In genomic region chr4:132034242-132034641, GRCm38 (mm10) we compare ENCODE assay signal across 14 mouse cellular contexts. TPM values are rescaled to one million over a fixed set of nuclear protein-coding genes. Genes with fewer than 3 reads are reported as not detected.
DNase-seq lines count a peak whose midpoint lies in the region; ATAC-seq lines count a peak whose summit lies in the region.
"Had no signal": no experiment of that assay in that cellular context is flagged by ENCODE, and none has a peak within 500 bp of the region (broad histone marks: within the 10 kb centered on the region; RNA-seq: fewer than 3 reads in every experiment).

No protein-coding gene starts in this region.

- H3K4me3 ChIP-seq in megakaryocyte, embryonic 14.5 days (replicated peaks): peak overlapping the region; percentile 79
- no peak overlapping the region for H3K4me3 ChIP-seq in embryonic facial prominence, embryonic 11.5 days (ENCODE audit: low read depth, low read length)
- H3K4me3 ChIP-seq in forebrain, embryonic 15.5 days: no peak overlapping the region
- no peak overlapping the region for H3K4me3 ChIP-seq in neural tube, embryonic 13.5 days
- H3K4me3 ChIP-seq in intestine, embryonic 15.5 days (replicated peaks): no peak overlapping the region

- H3K9ac ChIP-seq in embryonic facial prominence, embryonic 11.5 days (replicated peaks; ENCODE audit: low read length): no peak overlapping the region
- H3K9ac ChIP-seq in forebrain, embryonic 15.5 days (replicated peaks): no peak overlapping the region
- H3K9ac ChIP-seq in neural tube, embryonic 13.5 days: no peak overlapping the region
- H3K9ac ChIP-seq in intestine, embryonic 15.5 days: no peak overlapping the region

- ATAC-seq in megakaryocyte, adult 5-6 weeks (ENCODE audit: poor library complexity, severe bottlenecking): no peak
- peak; percentile 39; the same call in 1 of the 2 replicates for ATAC-seq in embryonic facial prominence, embryonic 11.5 days (replicated peaks; ENCODE audit: insufficient number of reproducible peaks, low FRiP score, low TSS enrichment, low read depth)
- peak; percentile 78; the same call in 1 of the 2 replicates for ATAC-seq in forebrain, embryonic 15.5 days (replicated peaks)
- ATAC-seq in neural tube, embryonic 13.5 days (ENCODE audit: low read depth): 0 out of 2 replicates have a peak, but pooled peaks have one; percentile 50
- no peak for ATAC-seq in intestine, embryonic 15.5 days
- ATAC-seq: lung, postnatal 0 days had no signal

- H3K36me3 ChIP-seq in megakaryocyte, embryonic 14.5 days (replicated peaks; ENCODE audit: low read length): peaks cover 65% of the 10 kb centered on the region
- no peaks in the 10 kb centered on the region for H3K36me3 ChIP-seq in embryonic facial prominence, embryonic 11.5 days (replicated peaks; ENCODE audit: control insufficient read depth, insufficient read depth, low read depth, low read length)
- H3K36me3 ChIP-seq in forebrain, embryonic 15.5 days: no peaks in the 10 kb centered on the region
- H3K36me3 ChIP-seq in neural tube, embryonic 13.5 days: no peaks in the 10 kb centered on the region
- H3K36me3 ChIP-seq in intestine, embryonic 15.5 days: no peaks in the 10 kb centered on the region

- no peaks in the 10 kb centered on the region for H3K27me3 ChIP-seq in megakaryocyte, embryonic 14.5 days (replicated peaks)
- no peaks in the 10 kb centered on the region for H3K27me3 ChIP-seq in embryonic facial prominence, embryonic 11.5 days (ENCODE audit: control insufficient read depth, insufficient read depth, low read length)
- H3K27me3 ChIP-seq in forebrain, embryonic 15.5 days: peaks cover 27% of the 10 kb centered on the region
- no peaks in the 10 kb centered on the region for H3K27me3 ChIP-seq in neural tube, embryonic 13.5 days
- no peaks in the 10 kb centered on the region for H3K27me3 ChIP-seq in intestine, embryonic 15.5 days (replicated peaks)

- H3K4me1 ChIP-seq in megakaryocyte, embryonic 14.5 days: peaks cover 100% of the 10 kb centered on the region
- no peaks in the 10 kb centered on the region for H3K4me1 ChIP-seq in embryonic facial prominence, embryonic 11.5 days (ENCODE audit: control insufficient read depth, insufficient read depth, low read length)
- H3K4me1 ChIP-seq in forebrain, embryonic 15.5 days: peaks cover 12% of the 10 kb centered on the region
- peaks cover 63% of the 10 kb centered on the region for H3K4me1 ChIP-seq in neural tube, embryonic 13.5 days (replicated peaks)
- no peaks in the 10 kb centered on the region; the same call in 1 of the 2 replicates for H3K4me1 ChIP-seq in intestine, embryonic 15.5 days (replicated peaks)

- DNase-seq in embryonic facial prominence, embryonic 11.5 days (ENCODE audit: low spot score): peak; percentile 23
- no peak for DNase-seq in cerebellum, postnatal 10 days
- DNase-seq: adrenal gland, postnatal 14 days; gastrocnemius, postnatal 14 days; kidney, postnatal 10 days; thymus, postnatal 4 days had no signal

- no peaks in the 10 kb centered on the region for H3K9me3 ChIP-seq in megakaryocyte, embryonic 14.5 days
- H3K9me3 ChIP-seq in embryonic facial prominence, embryonic 11.5 days (replicated peaks; ENCODE audit: control insufficient read depth, low read length): no peaks in the 10 kb centered on the region
- no peaks in the 10 kb centered on the region for H3K9me3 ChIP-seq in forebrain, embryonic 15.5 days
- no peaks in the 10 kb centered on the region for H3K9me3 ChIP-seq in neural tube, embryonic 13.5 days
- no peaks in the 10 kb centered on the region for H3K9me3 ChIP-seq in intestine, embryonic 15.5 days

- H3K4me2 ChIP-seq in embryonic facial prominence, embryonic 11.5 days (ENCODE audit: low read depth, low read length): no peak overlapping the region
- H3K4me2 ChIP-seq in forebrain, embryonic 15.5 days (replicated peaks): no peak overlapping the region
- no peak overlapping the region for H3K4me2 ChIP-seq in neural tube, embryonic 13.5 days
- no peak overlapping the region for H3K4me2 ChIP-seq in intestine, embryonic 15.5 days (replicated peaks)

- no peak overlapping the region for H3K27ac ChIP-seq in embryonic facial prominence, embryonic 11.5 days (replicated peaks; ENCODE audit: low read depth, low read length)
- peak overlapping the region; percentile 16; the same call in 1 of the 2 replicates for H3K27ac ChIP-seq in forebrain, embryonic 15.5 days (replicated peaks)
- H3K27ac ChIP-seq in neural tube, embryonic 13.5 days (replicated peaks): peak overlapping the region; percentile 75
- no peak overlapping the region for H3K27ac ChIP-seq in intestine, embryonic 15.5 days

- WGBS in embryonic facial prominence, embryonic 11.5 days: 23% methylated on average over 2 of the region's 2 CpGs
- WGBS in forebrain, embryonic 15.5 days: 5% methylated on average over 2 of the region's 2 CpGs
- WGBS in neural tube, embryonic 13.5 days: 13% methylated on average over 2 of the region's 2 CpGs
- 64% methylated on average over 2 of the region's 2 CpGs for WGBS in intestine, embryonic 15.5 days

RNA-seq across cellular contexts. Expression of gene Gm10300, which starts 40.3 kb away (rescaled TPM):
- 0.23 TPM in 1 of 2 replicates, not detected in the other for polyA plus RNA-seq in megakaryocyte, embryonic 14.5 days (2012; ENCODE audit: insufficient read depth, low replicate concordance)
- 0.16 TPM in 1 of 2 replicates, not detected in the other for total RNA-seq in megakaryocyte, adult 5-6 weeks (2015)
- total RNA-seq in megakaryocyte, adult 5-6 weeks (2017): 0.33 and 0.37 TPM in 2 replicates
- polyA plus RNA-seq in embryonic facial prominence, embryonic 11.5 days (2014; fragmentation: Nextera tagmentation; extraction: Ambion mirVana): not detected in 2 replicates
- polyA plus RNA-seq in forebrain, embryonic 15.5 days (2015; fragmentation: Nextera tagmentation; extraction: Ambion mirVana): 0.08 TPM in 1 of 2 replicates, not detected in the other
- polyA plus RNA-seq in neural tube, embryonic 13.5 days (2015; fragmentation: Nextera tagmentation; extraction: Ambion mirVana): 0.20 TPM in 1 of 2 replicates, not detected in the other
- 0.08 and 0.16 TPM in 2 replicates for polyA plus RNA-seq in intestine, embryonic 15.5 days (2015; fragmentation: Nextera tagmentation; extraction: Ambion mirVana)
- total RNA-seq: layer of hippocampus, postnatal 10 days had no signal
- polyA plus RNA-seq: limb, embryonic 11.5 days had no signal

RNA-seq across cellular contexts. Expression of gene Epb41, which starts 40.9 kb away (rescaled TPM):
- polyA plus RNA-seq in megakaryocyte, embryonic 14.5 days (2012; ENCODE audit: insufficient read depth, low replicate concordance): 90.5 and 122 TPM in 2 replicates
- total RNA-seq in megakaryocyte, adult 5-6 weeks (2015): 42.5 and 51.8 TPM in 2 replicates
- 61.1 and 62.3 TPM in 2 replicates for total RNA-seq in megakaryocyte, adult 5-6 weeks (2017)
- polyA plus RNA-seq in embryonic facial prominence, embryonic 11.5 days (2014; fragmentation: Nextera tagmentation; extraction: Ambion mirVana): 139 and 141 TPM in 2 replicates
- 73.3 and 73.7 TPM in 2 replicates for polyA plus RNA-seq in forebrain, embryonic 15.5 days (2015; fragmentation: Nextera tagmentation; extraction: Ambion mirVana)
- 95.5 and 113 TPM in 2 replicates for polyA plus RNA-seq in neural tube, embryonic 13.5 days (2015; fragmentation: Nextera tagmentation; extraction: Ambion mirVana)
- 50.0 and 54.2 TPM in 2 replicates for polyA plus RNA-seq in intestine, embryonic 15.5 days (2015; fragmentation: Nextera tagmentation; extraction: Ambion mirVana)

Comparison
In these comparisons a context has a peak if more than half of its experiments do, and no peak if none do; other contexts are left out.
1. ATAC-seq: peak in embryonic facial prominence, embryonic 11.5 days (single experiment), forebrain, embryonic 15.5 days (single experiment) and neural tube, embryonic 13.5 days (single experiment); none in megakaryocyte, adult 5-6 weeks (single experiment) and intestine, embryonic 15.5 days (single experiment).
2. H3K27ac ChIP-seq: peak in forebrain, embryonic 15.5 days (single experiment) and neural tube, embryonic 13.5 days (single experiment); none in embryonic facial prominence, embryonic 11.5 days (single experiment) and intestine, embryonic 15.5 days (single experiment).